Mouse (Mus musculus): Measurements from ENCODE around the gene Gm12166.
A peak's percentile ranks its signal among the peaks of the same experiment; 100 is the strongest.
"Not testable (repeated sequence)": the region's sequence is repeated elsewhere in the genome, so short reads cannot be mapped to it uniquely, and the experiment has no call there.

The Gm12166 gene

DNA sequence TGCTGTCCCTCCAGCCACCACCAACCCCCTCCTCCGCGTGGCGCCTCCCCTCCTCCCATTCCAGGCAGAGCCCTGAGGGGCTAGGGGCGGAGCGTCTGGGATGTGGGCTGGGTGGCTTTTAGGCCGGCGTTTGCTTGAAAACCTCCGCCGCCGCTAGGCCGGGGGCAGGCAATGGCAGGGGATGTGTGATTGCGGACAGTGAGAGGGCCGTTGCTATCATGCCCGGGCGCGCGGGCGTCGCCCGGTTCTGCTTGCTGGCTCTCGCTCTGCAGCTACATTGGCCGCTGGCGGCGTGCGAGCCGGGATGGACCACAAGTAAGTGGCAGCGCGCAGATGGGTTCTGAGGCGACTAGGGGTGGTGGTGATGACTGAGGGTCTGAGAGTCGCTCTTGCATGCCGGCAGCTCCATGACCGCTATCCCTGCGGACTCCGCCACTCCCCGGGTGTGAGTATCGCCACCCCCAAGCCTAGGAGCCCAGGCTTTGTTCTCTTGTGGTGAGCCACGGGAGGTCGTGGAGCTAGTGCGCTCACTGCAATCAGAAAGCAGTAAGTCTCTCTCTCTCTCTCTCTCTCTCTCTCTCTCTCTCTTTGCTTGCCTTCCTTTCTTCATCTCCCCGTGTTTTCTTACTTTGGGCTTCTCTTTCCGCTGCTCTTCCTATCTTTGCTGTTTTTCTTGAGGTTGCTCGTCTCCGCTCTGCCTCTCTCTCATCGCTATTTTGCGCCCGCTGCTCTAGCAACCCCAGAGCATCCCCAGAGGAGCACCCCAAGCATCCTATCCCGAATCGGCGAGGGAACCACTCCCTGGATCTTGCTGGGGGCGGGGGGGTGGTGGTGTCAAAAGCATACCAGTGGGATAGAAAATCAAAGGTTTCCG lies 4.0 kb upstream of the Gm12166 start, which contains the start of gene Adam19:
Adam19 (plus strand) TSS at position 97 of the 874 bp plus-strand sequence.
- peak; percentile 68 to 71 for DNase-seq (ENCODE audit: low spot score in 2 of 2)

DNA sequence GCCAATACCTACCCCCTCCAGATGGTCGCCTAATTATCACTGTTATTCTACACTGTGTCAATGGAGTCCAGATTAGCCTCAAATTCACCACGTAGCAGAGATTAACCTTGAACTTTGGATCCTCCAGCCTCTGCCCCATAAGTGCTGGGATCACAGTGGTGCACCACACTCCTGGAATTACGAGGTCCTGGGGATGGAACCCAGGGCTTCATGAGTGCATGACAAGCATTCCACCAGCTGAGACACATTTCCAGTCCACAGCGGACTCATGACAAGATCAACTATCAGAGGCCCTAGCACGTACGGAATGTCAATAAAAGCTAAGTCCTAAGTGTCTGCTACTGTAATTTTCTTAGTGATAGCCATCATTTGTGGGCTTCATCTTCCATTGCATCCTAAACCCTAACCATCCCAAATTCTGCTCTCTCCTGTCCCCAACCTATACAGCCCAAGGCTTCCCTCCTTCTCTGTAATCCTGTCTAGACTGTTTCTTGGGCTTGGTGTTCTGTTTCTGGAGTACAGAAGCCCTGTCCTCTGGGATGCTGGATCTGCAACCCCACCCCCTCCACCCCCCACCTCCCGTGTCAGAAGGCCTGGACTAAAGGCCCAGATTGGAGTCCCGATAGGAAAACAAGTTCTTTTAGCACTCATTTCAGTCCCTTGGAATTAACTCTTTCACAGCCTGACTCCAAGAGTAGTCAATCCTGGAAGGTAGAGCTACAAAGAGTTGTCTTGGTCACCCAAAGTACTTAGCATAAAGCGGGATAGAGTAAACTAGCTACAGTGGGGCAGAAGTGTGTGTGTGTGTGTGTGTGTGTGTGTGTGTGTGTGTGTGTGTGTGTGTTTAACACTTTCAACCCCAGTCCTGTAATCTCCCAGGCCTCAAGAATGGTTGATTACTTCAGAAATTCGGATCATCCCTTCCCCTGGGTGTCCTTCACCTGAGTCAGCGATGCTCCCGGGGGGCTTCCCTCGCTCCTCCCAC lies 3.1 kb upstream of the Gm12166 start:
- no peak for DNase-seq (ENCODE audit: low spot score in 2 of 2)

DNA sequence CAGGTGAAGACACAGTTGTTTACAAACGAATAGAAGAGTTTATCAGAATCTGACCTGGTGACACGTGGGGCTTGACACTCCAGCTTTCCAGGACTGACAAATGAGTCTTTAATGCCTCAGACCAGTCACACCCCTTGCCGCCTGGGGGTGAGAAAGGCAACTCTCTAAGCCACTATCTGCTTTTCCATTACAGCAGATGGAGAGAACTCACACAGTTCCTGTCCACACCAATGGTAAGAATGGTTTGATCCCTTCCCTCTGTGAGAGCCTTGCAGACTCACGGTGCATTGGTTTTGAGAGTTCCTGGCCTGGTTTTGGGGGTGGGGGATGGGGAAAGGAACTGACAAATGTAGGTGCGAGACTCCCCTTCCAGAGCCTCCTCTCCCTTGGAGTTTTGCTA lies 2.2 kb upstream of the Gm12166 start:
- no peak for DNase-seq (ENCODE audit: low spot score in 2 of 2)

DNA sequence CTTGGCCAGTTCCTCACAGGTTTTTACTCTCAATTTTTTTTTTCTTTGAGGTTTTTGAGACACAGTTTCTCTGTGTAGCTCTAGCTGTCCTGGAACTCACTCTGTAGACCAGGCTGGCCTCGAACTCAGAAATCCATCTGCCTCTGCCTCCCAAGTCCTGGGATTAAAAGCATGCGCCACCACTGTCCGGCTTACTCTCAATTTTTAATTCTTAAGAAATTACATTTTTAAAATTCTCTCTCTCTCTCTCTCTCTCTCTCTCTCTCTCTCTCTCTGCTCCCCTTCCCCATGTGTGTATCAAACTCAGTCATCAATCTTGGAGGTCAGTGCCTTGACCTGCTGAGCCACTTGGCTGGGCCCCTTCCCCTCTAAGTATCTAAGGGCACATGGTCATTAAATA lies 1.3 kb upstream of the Gm12166 start:
- not testable (repeated sequence) for DNase-seq (ENCODE audit: low spot score in 2 of 2)

DNA sequence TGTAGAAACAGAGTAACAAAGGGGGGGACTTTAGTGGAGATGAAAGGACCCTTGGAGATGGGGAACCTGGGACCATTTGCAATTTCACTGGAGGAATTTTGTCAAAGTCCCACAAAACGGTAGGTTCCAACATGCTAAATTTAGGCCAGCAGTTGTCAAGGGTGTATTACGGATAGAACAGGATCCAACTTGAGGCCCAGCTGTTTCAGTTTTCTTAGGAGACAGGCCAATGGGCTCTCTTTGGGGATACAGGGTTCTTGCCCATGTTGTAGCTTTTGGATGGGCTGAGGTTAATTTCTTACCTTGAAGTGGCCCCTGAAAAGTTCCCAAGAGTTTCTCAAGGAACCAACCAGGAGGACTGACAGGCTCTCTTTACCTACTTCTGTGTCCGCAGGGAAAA lies 4.9 kb downstream of the Gm12166 start:
- no peak for DNase-seq (ENCODE audit: low spot score in 2 of 2)

DNA sequence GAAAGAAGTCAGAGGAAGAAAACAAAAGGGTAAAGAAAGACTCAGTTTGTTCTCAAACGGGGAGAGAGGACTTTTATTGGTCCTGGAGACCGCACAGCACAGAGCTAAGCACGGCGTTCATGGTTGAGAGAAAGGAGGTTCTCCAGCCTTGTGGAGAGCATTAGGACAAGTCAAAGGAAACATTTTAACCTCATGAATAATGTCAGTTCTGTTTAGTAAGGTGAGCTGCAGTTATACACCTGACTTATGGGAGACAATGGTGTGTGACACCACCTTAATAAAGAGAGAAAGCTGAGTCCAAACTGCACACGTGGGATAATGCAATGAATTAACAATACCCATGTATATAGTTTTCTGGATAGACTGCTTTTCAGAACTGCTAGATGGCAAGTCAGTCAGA lies 7.3 kb downstream of the Gm12166 start:
- DNase-seq (ENCODE audit: low spot score in 2 of 2): no peak

DNA sequence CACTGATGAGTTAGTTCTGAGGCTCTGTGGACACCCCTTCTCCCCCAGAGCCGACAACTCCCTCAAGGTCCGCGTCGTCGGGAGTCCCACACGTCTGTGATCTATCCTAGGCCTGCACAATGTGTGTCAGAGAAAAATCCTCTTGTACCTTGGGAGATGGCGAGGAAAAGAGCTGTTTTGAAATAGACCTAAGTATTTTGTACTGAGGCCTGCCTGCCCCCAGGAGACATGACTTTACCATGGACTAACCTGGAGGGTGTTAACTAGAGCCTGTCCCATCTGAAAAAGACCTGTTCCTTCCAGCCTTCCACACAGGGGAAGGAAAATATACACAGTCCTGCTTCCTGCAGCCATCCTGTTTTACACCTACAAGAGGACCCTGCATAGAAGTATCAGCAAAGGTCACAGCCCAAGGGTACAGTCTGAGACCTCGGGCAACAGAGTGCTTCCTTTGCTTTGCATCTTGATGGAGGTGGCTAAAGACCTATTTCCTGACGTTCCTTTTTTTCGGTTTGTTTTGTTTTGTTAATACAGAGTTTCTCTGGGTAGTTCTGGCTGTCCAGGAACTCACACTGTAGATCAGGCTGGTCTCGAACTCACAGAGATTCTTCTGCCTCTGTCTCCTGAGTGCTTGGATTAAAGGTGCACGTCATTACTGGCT lies 10.4 kb downstream of the Gm12166 start:
- DNase-seq (ENCODE audit: low spot score in 2 of 2): no peak

DNA sequence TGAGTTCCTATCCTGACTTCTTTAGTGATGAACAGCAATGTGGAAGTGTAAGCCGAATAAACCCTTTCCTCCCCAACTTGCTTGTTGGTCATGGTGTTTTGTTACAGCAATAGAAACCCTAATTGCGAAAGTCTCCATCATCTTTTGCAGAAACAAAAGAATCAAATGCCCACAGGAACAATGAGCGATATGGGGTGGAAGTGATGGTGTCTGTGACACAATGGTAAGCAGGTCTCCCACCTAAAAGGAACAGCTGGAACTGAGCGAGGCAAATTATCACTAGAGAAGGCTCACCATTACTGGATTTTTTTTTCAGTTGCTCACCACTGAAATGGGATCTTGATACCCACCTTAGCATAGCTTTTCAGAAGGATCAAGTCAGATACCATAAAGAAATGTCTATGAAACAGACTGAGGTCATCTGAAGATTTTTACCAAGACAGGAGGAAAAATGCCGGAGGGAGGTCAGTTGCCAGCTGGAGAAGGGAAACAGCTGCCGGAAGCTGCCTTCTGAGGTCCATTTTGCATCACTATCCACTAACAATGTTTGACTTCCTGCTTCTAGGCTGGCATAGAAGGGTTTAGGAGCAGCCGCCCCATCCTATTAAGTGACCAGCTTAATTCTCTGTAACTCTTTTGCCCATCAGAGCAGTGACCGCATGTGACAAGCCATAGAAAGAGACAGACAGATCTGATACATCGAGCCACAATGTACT lies 11.1 kb downstream of the Gm12166 start:
- no peak for DNase-seq (ENCODE audit: low spot score in 2 of 2)

DNA sequence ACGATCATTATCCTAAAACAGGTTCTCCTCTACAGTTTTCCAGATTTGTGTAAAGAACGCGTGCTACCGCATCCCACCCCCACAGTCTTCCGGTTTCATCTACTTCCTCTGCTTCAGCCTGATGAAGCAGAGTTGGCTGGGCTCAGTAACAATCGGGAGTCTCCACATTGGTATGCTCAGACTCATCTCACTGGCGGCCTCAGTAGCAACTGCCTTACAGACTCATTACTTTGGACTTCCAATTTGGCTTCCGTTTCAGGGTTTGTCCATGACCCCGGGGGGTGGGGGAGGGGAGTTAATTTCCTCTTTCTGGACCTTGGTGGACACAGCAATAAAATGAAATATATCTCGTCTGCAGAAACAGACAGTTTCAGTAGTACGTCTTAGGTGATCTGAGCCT lies 12.8 kb downstream of the Gm12166 start:
- peak in 1 of 2 experiments; percentile 18 for DNase-seq (ENCODE audit: low spot score in 2 of 2)

DNA sequence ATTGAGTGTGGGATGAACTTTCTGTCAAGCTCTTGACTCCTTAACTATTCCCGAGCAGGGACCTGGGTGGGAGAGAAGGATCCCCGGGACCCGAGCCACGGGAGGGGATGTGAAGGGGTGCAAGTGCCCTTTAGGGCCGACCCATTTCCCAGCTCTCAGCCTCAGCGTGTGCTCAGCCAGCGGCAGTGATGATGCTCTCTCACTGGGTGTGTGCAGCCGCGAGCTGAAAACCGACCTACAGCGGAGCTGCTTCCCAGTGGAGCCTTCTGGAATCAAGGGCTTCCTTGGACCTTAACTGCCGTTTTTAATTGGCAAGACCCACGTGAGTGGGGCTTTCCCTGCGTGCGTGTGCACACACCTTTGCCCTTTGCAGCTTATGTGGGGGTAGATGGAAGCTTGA lies 13.2 kb downstream of the Gm12166 start:
- DNase-seq (ENCODE audit: low spot score in 2 of 2): no peak

DNA sequence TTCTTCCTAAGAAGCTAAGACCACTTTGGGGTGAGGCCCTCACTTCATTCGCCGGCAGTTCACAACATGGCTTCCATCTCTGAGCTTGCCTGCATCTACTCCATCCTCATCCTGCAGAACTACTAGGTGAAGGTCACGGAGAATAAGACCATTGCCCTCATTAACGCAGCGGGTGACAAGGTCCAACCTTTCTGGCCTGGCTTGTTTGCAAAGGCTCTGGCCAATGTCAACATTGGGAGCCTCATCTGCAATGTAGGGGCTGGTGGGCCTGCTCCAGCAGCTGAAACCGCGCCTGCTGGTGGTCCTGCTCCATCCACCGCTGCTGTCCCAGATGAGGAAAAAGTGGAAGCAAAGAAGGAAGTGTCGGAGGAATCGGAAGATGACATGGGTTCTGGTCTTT lies 15.7 kb downstream of the Gm12166 start:
- no peak for DNase-seq (ENCODE audit: low spot score in 2 of 2)

DNA sequence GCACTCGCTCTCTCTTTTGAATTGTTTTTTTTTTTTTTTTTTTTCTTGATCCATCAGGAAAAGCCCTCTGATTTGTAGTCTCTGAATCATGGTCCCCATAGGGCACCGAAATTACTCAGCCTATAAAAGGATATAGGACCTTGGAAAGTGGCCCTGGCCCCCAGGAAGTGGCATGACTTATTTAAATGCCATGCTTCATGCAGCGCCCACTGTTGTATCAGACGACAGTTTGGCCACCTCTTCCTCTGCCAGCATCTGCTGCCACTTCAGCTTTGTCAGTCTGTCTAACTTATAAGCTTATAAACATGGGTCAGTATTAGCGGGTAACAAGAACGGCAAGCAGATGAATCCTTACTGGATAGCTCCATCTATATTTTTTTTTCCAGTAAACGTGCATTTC lies 19.2 kb downstream of the Gm12166 start:
- no peak for DNase-seq (ENCODE audit: low spot score in 2 of 2)

DNA sequence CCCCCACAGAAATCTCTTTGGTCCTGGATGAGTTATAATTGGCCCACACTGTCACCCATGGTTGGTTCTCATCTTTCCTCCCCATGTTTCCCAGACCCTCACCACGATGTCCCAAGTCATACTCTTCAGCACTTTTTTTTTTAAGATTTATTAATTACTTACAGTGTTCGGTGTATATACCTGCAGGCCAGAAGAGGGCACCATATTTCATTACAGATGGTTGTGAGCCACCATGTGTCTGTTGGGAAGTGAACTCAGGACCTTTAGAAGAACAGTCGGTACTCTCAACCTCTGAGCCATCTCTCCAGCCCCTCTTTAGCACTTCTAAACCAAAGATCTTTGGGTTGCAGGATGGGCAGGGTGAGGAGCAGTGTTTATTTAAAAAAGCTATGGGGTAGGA lies 20.7 kb downstream of the Gm12166 start:
- no peak for DNase-seq (ENCODE audit: low spot score in 2 of 2)

DNA sequence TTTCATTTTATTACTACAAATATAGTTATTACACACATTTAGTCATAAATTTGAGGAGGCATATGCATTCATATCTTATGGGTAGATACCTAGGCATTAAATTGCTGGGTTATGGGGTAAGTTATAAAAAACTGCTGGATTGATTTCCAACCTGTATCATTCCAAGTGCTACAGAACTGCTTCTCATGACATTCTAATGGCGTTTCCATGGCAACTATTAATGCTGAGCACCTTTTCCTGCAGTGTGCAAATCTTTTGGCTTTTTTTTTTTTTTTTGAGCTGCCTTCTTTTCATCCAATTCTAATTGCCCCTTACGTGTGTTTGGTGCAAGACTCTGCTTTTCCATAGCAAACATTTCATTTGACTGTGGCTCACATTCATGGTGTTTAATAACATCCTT lies 22.1 kb downstream of the Gm12166 start:
- DNase-seq (ENCODE audit: low spot score in 2 of 2): no peak

DNA sequence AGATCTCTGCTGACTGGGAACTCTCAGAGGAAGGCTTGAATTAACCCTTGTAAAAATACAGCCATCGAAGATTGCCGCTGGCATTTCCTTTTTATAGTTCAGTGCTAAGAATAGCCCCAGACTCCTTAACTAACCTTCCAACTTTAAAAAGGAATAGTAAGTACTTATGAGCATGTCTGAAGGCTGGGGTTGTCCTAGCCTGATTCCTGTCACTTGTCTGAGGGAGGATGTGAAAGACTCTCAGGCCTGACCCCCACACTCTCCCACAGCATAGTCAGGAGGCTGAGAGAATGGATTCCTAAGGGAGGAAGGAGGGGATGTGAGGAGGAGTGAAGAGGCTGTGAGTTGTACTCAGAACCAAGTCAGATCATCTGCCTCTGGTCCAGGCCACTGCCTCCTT lies 22.6 kb downstream of the Gm12166 start:
- no peak for DNase-seq (ENCODE audit: low spot score in 2 of 2)

DNA sequence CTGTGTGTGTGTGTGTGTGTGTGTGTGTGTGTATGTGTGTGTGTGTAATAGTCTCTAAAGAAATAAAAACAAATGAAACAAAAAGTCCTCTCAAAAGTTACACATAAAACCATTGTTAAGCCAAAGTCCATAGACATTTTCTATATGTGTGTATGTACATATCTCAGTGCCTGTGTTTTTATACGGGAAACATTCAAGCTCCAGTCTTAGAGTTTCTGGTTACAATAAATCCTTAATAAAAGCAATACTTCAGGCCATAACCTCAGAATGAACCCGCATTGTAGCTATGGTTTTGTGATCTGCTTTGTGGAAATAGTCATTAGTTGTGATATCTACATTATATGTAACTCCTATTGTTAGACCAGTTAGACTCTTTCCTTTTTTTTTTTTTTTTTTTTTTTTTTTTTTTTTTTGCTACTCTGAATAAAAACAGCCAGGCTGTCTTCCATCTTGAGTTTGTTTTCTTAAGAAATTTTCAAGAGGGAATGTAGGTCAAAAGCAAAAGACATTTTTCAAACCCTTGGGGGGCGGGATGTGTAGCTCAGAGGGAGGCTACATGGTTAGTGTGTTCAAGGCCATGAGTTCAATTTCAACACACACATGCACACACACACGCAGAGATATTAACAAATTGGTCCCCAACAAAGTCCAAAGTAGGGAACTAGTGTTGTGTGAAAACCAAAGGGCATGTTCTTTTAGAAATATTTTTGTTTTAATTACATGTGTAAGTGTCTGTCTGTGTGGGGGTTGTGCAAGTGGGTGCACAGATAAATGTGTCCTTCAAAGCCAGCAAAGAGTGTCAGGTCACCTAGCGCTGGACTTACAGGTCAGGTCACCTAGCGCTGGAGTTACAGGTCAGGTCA lies 23.9 kb downstream of the Gm12166 start:
- no peak for DNase-seq (ENCODE audit: low spot score in 2 of 2)

DNA sequence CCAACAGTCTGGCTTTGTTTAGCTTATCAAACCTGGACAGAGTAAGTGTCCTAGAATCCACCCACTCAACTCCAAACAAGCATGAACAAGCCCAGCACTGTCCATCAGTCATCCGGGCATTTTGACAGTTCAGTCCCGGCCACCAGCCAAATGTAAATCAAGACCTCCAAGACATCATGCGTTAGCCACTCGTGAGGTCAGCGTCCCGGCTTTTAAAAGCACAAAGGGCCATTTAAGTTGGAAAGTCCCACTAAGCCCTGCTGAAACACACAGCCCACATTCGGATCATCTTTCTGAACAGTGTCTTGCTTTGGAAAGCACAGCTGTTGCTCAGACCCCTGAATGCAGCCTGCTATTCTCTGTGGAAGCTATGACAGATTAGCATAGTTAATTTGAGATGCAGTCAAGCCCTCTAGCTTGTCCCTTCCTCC lies 26.1 kb downstream of the Gm12166 start:
- no peak for DNase-seq (ENCODE audit: low spot score in 2 of 2)

DNA sequence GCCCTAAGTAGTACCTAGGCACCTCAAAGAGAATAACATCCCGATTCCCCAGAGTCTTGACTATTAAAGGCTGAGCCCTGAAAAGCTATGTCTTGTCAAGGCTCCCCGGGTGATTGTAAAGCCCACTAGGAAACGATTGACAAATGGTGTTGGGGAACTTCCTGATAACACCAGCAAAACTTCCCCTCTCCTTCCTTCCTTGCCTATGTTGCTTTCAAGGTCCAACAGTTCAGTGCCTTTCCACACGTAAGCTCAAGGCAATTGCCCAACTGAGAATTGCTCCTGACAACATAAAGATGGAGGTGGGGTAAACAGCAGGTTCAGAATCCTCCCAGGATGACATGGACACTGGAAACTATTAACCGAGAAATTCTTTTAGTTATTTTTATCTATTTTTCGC lies 29.1 kb downstream of the Gm12166 start:
- DNase-seq (ENCODE audit: low spot score in 2 of 2): no peak

DNA sequence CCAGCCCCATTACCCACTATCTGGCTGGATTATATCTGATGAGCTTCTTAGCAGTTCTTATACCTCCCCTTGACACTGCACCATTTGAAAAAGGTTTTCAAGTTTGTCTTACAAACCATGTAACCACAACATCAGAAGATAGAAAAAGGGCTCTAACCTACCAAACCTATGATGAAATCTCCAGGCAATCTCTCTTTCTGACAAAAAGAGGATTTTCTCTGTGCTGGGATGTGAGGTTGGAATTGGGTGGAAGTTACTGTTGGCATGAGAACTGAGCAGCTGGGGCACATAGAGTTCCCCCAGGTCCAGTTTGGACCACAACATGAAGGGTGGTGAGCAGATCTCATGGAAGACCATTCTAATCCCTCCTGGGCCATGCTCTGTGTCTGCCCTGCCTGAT lies 30.3 kb downstream of the Gm12166 start:
- no peak for DNase-seq (ENCODE audit: low spot score in 2 of 2)

DNA sequence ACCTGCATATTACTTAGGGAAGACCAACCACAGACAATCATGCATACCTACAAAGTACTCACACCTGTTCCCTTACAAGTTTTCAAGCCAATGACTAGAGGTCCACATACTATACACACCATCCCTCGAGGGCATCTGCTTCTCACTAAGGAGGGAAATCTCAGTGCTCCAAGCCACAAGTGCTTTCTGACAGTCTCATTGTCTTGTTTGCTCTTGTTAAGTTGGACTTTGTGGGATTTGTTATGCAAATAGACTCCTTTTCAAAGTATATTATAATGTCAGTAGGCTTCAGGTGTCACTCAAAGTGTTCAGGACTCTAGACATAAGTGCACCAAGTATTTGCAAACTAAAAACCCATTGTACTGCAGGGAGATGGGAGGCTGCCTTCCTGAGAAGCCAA lies 31.9 kb downstream of the Gm12166 start:
- DNase-seq (ENCODE audit: low spot score in 2 of 2): no peak
